Mouse (Mus musculus) splenic B cell, adult 2 months (primary cell): ENCODE data around the gene Inpp5k.
"Not testable (repeated sequence)": the region's sequence is repeated elsewhere in the genome, so short reads cannot be mapped to it uniquely, and the experiment has no call there.

Source experiments
- DNase-seq: peaks from one replicate; pipeline ENCODE4 v3.0.0-alpha.2; 2011; ENCODE audit warnings: low read depth, low spot score
- H3K27me3 ChIP-seq: 2 replicates; pipeline ENCODE4 v1.6.1; 2012; ENCODE audit warnings: mild to moderate bottlenecking, low read length, moderate library complexity, mixed read lengths; ENCODE audit not compliant: control insufficient read depth, poor library complexity, insufficient read depth, severe bottlenecking
- H3K36me3 ChIP-seq: 2 replicates; pipeline ENCODE4 v1.6.1; 2012; ENCODE audit warnings: mild to moderate bottlenecking, low read length, moderate library complexity, mixed read lengths; ENCODE audit not compliant: control insufficient read depth, poor library complexity, insufficient read depth, severe bottlenecking

Gene Inpp5k

GRCm38 (mm10) chr11:75599802-75600201, 31.0 kb upstream of the Inpp5k start:
- peaks cover 21% of the 10 kb centered on the region for H3K36me3 ChIP-seq
- H3K27me3 ChIP-seq, DNase-seq: not testable (repeated sequence)

- DNase-seq: no peak
- H3K36me3 ChIP-seq: peaks cover 16% of the 10 kb centered on the region
- H3K27me3 ChIP-seq: no peaks in the 10 kb centered on the region
Measured at GRCm38 (mm10) chr11:75604826-75605225, 26.0 kb upstream of the Inpp5k start.

GRCm38 (mm10) chr11:75605318-75605717, 25.5 kb upstream of the Inpp5k start:
- Histone ChIP-seq H3K27me3 (no peaks in the 10 kb centered on the region), H3K36me3 (peaks cover 16% of the 10 kb centered on the region)
- DNase-seq: no peak

- DNase-seq: no peak
Measured at GRCm38 (mm10) chr11:75608776-75609175, 22.0 kb upstream of the Inpp5k start.

GRCm38 (mm10) chr11:75610021-75610420, 20.8 kb upstream of the Inpp5k start:
- H3K36me3 ChIP-seq: peaks cover 8% of the 10 kb centered on the region
- DNase-seq: no peak
- no peaks in the 10 kb centered on the region for H3K27me3 ChIP-seq

More at GRCm38 (mm10) chr11:75608776-75609175, 22.0 kb upstream of the Inpp5k start:
- no peaks in the 10 kb centered on the region for H3K27me3 ChIP-seq
- peaks cover 7% of the 10 kb centered on the region for H3K36me3 ChIP-seq

GRCm38 (mm10) chr11:75614769-75615168, 16.0 kb upstream of the Inpp5k start:
- DNase-seq: no peak
- Histone ChIP-seq H3K36me3 (peaks cover 21% of the 10 kb centered on the region), H3K27me3 (no peaks in the 10 kb centered on the region)

GRCm38 (mm10) chr11:75615556-75615955, 15.2 kb upstream of the Inpp5k start:
- DNase-seq: no peak

GRCm38 (mm10) chr11:75619133-75619532, 11.7 kb upstream of the Inpp5k start:
- Histone ChIP-seq H3K27me3 (no peaks in the 10 kb centered on the region), H3K36me3 (peaks cover 15% of the 10 kb centered on the region)
- DNase-seq: peak; percentile 62

More at GRCm38 (mm10) chr11:75615556-75615955, 15.2 kb upstream of the Inpp5k start:
- Histone ChIP-seq H3K27me3 (no peaks in the 10 kb centered on the region), H3K36me3 (peaks cover 21% of the 10 kb centered on the region)

GRCm38 (mm10) chr11:75620136-75620780, 10.5 kb upstream of the Inpp5k start:
- DNase-seq: no peak
- Histone ChIP-seq H3K36me3 (peaks cover 11% of the 10 kb centered on the region), H3K27me3 (no peaks in the 10 kb centered on the region)

GRCm38 (mm10) chr11:75621426-75621825, 9.4 kb upstream of the Inpp5k start:
- Histone ChIP-seq H3K36me3 (peaks cover 14% of the 10 kb centered on the region), H3K27me3 (no peaks in the 10 kb centered on the region)
- no peak for DNase-seq

- Histone ChIP-seq H3K27me3 (no peaks in the 10 kb centered on the region), H3K36me3 (peaks cover 12% of the 10 kb centered on the region)
- peak; percentile 52 for DNase-seq
Measured at GRCm38 (mm10) chr11:75622588-75623329, 8.0 kb upstream of the Inpp5k start.

GRCm38 (mm10) chr11:75624102-75624554, 6.7 kb upstream of the Inpp5k start:
- Histone ChIP-seq H3K27me3 (no peaks in the 10 kb centered on the region; the same call in 1 of the 2 replicates), H3K36me3 (peaks cover 11% of the 10 kb centered on the region)
- DNase-seq: no peak

GRCm38 (mm10) chr11:75625820-75626219, 5.0 kb upstream of the Inpp5k start:
- H3K27me3 ChIP-seq: no peaks in the 10 kb centered on the region; the same call in 1 of the 2 replicates
- H3K36me3 ChIP-seq: peaks cover 8% of the 10 kb centered on the region
- no peak for DNase-seq

GRCm38 (mm10) chr11:75630098-75630497, 690 bp upstream of the Inpp5k start:
- no peak for DNase-seq
- H3K36me3 ChIP-seq: peaks cover 11% of the 10 kb centered on the region
- no peaks in the 10 kb centered on the region; the same call in 1 of the 2 replicates for H3K27me3 ChIP-seq

- peaks cover 5% of the 10 kb centered on the region for H3K36me3 ChIP-seq
- DNase-seq: peak; percentile 61
Measured at GRCm38 (mm10) chr11:75631561-75632225, 905 bp downstream of the Inpp5k start.

More at GRCm38 (mm10) chr11:75631561-75632225, 905 bp downstream of the Inpp5k start:
- no peaks in the 10 kb centered on the region; the same call in 1 of the 2 replicates for H3K27me3 ChIP-seq
